Mouse (Mus musculus) embryo, embryonic 10.5 days (tissue): ENCODE measurements at regions not wholly inside any gene's neighbourhood (a gene's known extent, or its start where the extent isn't known, plus 50 kb on each side); places are given as distances from the start of the nearest gene placed in this dataset.

Experiments
- DNase-seq: peaks from one replicate; pipeline ENCODE4 v3.0.0-alpha.2; 2015; ENCODE audit warnings: low spot score

GRCm38 (mm10) chr1:90343492-90343891, 139.7 kb downstream of the Ackr3 start:
- DNase-seq = no peak

- no peak for DNase-seq
Measured at GRCm38 (mm10) chr1:90347032-90347431, 143.3 kb downstream of the Ackr3 start.

DNA sequence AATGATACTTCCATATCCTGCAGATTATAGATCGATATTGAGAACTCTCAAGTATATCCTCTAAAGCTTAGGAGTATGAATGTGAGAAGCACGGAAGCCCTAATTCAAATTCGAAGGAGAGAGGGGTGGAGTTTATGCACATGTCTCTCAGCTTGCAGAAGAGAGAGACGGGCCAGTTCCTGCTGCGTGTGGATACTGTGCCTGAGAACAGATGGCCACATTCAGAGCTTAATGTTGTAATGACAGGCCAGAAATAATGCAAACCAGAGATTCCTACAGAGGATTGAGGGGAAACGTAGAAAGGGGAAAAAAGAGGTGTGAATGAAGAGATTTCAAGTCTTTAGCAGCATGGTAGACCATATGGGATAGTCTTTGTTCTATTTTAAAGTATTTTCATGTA, 145.8 kb downstream of the Ackr3 start:
- no peak for DNase-seq

- peak; percentile 57 for DNase-seq
Measured at GRCm38 (mm10) chr1:90353325-90353724, 149.5 kb downstream of the Ackr3 start.

DNA sequence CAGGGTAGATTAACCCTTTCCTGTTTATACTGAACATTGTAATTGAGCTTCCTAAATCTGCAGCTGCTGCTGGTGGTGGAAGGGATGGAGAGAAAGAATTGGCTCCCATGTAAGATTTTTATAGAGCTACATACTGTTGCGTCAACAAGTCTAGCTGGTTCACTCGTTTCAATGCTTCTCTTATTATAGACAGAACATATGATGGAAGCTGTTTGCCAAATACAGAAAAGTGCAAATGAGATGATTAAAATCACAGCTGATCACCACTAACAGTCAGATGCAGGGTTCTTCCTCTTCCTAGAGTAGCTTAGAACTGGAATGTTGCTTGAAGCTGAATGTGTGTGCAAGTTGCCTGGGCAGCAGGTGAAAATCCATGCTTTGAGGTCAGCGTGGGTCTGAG, 152.8 kb downstream of the Ackr3 start:
- DNase-seq = no peak

DNA sequence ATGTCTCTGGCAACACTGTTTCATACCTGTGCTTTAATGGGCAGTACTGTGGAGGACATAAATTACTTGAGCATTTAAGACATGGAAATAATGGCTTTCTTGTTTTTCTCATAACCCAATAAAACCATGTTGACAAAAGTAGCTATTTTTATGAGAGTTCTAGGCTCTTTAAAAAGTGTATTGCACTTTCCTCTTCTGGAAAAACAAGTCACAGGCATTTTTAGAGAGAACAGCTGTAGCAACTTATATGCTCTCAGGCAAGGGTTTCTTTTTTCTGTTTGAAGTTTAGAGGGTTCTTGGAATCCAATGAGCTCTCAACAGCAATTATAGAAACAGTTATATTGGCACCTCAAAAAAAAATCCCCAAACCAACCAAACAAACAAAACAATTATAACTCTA, 153.6 kb downstream of the Ackr3 start:
- no peak for DNase-seq

- no peak for DNase-seq
Measured at GRCm38 (mm10) chr1:90358971-90359370, 155.2 kb downstream of the Ackr3 start.

DNA sequence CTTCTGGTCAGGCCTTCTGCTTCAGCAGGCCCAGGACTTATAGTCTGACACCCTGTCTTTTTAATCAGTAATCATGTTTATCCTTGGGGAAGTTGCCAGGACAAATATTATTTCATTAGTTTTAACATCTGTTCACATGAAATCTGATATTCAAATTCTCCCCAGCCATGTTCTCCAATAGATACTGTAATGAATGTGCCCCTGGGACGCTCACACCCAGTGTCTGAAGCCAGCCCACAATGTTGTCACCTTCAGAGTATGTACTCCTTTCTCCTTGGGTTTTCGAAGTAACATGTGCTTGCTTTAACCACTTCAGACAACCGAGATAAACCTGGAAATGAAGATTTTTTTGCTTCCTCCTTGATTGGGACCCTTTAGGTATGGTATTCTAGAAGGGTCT, 156.3 kb downstream of the Ackr3 start:
- DNase-seq = no peak

DNA sequence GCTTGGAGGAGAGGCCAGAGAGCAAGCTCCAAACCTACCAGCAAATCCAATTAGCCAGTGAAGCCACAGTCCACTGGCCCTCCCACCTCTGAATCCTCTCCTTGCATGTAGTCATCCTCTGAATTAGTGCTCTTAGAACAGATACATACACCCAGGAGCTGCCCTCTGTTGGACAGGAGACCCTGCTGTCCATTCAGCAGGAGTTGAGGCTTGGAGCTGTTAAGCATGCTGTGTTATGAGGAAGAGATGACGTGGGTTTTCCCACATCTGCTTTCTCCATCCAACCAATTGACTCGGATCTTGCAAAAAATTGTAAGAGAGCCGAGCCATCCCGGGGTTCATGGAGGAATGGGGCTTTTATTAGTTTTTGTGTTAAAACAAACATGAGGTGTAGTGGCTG, 160.7 kb downstream of the Ackr3 start:
- no peak for DNase-seq

DNA sequence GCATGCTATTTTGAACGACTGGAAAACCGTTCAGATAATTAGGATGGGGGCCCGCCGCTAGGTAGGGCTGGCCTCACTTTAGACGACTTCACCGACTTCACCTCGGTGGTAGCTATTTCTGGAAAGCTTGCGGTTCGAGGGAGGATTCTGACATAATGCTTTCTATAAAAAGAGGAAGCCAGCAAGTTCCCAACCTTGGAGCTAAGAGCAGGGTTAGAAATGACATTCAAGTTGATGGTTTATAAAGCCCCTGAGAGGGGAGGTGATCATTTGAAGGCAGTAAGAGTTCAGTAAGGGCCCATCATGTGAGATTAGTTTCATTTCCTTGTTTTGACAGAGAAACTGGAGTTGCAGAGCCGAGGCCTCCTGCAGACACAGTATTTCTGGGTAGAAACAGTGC, 164.8 kb downstream of the Ackr3 start:
- no peak for DNase-seq

GRCm38 (mm10) chr1:90369287-90369686, 165.5 kb downstream of the Ackr3 start:
- no peak for DNase-seq

- no peak for DNase-seq
Measured at GRCm38 (mm10) chr1:90370766-90371165, 167.0 kb downstream of the Ackr3 start.

DNA sequence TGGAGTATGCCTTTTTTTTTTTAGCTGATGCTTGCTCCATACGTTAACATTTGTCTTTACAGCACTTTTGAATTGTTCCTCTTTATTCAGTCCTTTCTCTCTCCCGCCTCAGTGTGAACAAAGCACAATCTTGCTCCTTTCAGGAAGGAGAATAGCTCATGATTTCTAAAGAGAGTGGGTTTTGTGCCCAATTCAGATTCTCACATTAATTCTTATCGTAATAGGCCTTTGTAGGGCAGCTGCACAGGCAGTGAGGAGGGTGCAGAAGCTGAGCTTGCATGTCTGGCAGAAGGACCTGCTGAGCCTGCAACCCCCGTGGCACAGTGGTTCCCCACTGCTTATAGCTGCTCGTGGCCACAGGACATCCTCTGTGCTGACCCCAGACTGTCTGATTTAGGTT, 169.2 kb downstream of the Ackr3 start:
- DNase-seq = no peak

- DNase-seq = no peak
Measured at GRCm38 (mm10) chr1:90374517-90374916, 170.7 kb downstream of the Ackr3 start.

- DNase-seq = no peak
Measured at GRCm38 (mm10) chr1:90380034-90380705, 176.4 kb downstream of the Ackr3 start.

DNA sequence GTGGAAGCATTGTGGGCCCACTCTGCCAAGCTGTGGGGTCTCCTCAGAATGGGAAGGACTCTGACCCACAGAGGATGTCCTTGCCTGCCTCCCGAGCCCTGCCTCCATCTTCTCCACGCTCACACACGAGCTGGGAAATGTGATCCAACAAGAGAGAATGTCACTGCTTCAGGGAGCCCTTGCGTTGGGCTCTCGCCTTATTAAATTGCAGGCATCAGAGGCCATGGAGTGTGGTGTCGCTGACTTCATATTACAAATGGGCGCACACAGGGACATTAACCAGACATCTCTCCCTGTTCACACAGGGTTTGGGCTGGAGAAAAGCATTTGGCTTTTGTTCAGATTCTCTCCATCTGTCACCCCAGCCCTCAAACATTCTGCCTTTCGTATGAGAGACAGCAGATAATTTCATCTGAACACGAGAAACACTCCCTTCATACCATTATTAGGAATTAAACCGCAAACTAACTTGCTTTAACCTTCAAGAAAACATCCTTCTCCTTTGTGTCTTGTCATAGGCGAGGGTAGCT, 179.2 kb downstream of the Ackr3 start:
- DNase-seq = no peak

- DNase-seq = no peak
Measured at GRCm38 (mm10) chr1:90385024-90385423, 181.2 kb downstream of the Ackr3 start.

DNA sequence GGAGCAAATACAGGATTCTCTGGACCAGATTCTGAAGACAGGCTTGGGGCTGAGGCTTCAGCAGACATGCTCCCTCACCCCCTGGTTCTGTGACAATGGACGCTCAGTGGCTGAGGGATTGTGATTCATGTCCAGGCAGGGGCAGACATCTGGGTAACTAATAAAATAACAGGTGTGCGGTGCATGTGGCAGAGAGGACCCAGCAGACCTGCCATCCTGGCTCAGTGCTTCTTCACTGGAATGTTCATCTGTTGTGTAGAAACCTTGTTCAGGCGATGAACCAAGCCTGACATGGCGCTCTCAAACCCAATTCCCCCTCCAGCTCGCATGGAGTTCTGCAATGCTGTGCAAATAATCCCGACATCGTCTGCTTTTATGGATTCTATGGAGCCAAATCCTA, 183.0 kb downstream of the Ackr3 start:
- DNase-seq = no peak

DNA sequence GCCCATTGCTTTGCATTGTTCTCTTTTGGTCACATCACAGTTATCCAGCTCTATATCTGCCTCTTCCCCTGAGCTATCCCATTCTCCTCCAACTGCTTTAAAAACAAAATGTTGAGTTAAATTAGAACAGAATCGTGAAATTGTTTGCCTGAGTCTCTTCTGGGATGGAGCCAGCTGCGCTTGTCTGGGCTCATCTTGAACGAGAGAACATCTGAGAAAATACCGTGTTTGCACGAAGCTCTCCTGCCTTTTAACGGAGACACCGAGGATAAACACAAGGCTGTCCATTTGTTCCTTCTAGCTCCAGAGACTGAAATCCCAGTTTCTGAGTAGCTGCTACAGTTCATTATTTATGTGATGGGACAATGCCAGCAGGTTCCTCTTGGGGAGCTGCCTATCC, 186.6 kb downstream of the Ackr3 start:
- DNase-seq = no peak

- DNase-seq = no peak
Measured at GRCm38 (mm10) chr1:90393861-90394260, 190.1 kb downstream of the Ackr3 start.

DNA sequence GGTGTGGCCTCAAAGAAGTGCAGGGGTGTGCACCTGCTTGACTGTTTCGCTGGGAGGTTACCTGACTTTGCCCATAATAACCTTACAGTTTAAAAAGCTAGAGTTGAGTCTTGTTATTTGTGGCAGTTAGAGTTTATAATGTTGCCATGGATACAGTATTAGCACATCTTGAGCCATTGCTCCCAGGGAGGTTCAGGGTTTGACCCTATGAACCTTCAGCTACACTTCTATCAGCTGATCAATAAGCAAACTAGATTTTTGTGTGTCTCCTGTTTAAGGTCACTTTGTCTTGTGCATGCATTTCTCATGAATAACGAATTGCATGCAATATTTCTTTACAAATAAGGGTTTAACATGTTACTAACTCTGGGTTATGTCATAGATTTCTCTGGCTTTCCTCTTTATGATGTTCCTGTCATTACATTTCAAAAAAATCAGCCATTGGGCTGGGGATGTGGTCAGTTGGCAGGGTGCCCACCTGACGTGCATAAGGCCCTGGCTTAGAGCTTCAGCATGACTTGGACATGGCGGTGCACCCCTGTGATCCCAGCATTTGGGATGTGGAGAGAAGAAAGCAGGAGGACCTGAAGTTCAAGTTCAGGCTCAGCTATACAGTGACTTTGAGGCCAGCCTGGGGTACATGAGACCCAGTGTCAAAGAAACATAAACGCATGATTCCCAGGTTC, 191.7 kb downstream of the Ackr3 start:
- no peak for DNase-seq

- DNase-seq = no peak
Measured at GRCm38 (mm10) chr1:90396660-90397059, 192.9 kb downstream of the Ackr3 start.

- no peak for DNase-seq
Measured at GRCm38 (mm10) chr1:90397355-90397754, 193.6 kb downstream of the Ackr3 start.
